Mouse (Mus musculus) intestine, embryonic 16.5 days (tissue): ENCODE measurements around the gene Cdk17. TPM values are rescaled to one million over a fixed set of nuclear protein-coding genes. Genes with fewer than 3 reads are reported as not detected.

Experiments
- ATAC-seq: fragments of 200-750 bp; cut with Nextera tagmentation; 2 replicates; pipeline ENCODE4 v1.8.0; 2017; ENCODE audit warnings: moderate TSS enrichment, moderate library complexity
- H3K27ac ChIP-seq: fragments of 300-500 bp; sonication (generic); 2 replicates; pipeline ENCODE4 v1.5.1; 2014; ENCODE audit warnings: mild to moderate bottlenecking, low read length
- H3K27me3 ChIP-seq: fragments of 300-500 bp; sonication (generic); replicated peaks from 2 replicates; pipeline ENCODE4 v1.6.1; 2014; ENCODE audit warnings: low read length, control low read depth, mixed read lengths; ENCODE audit not compliant: control insufficient read depth, insufficient read depth
- H3K36me3 ChIP-seq: fragments of 300-500 bp; sonication (generic); 2 replicates; pipeline ENCODE4 v1.6.1; 2014; ENCODE audit warnings: low read length, control low read depth; ENCODE audit not compliant: control insufficient read depth, insufficient read depth
- H3K4me1 ChIP-seq: fragments of 300-500 bp; sonication (generic); 2 replicates; pipeline ENCODE4 v1.6.1; 2014; ENCODE audit warnings: low read length, control low read depth, mixed read lengths; ENCODE audit not compliant: control insufficient read depth, insufficient read depth
- H3K4me2 ChIP-seq: fragments of 300-500 bp; sonication (generic); 2 replicates; pipeline ENCODE4 v1.6.1; 2014; ENCODE audit warnings: low read depth, low read length, control low read depth
- H3K4me3 ChIP-seq: fragments of 300-500 bp; sonication (generic); 2 replicates; pipeline ENCODE4 v1.5.1; 2014; ENCODE audit warnings: mild to moderate bottlenecking, low read length
- H3K9ac ChIP-seq: fragments of 300-500 bp; sonication (generic); 2 replicates; pipeline ENCODE4 v1.6.1; 2014; ENCODE audit warnings: low read depth, low read length
- H3K9me3 ChIP-seq: fragments of 300-500 bp; sonication (generic); 2 replicates; pipeline ENCODE4 v1.6.1; 2016; ENCODE audit warnings: low read length, control low read depth; ENCODE audit not compliant: control insufficient read depth
- WGBS: fragments of 180-500 bp; shearing (Covaris S2); extraction: QIAGEN DNeasy Blood & Tissue Kit; methylation state at CpG from one replicate; pipeline ENCODE4 v1.1.7; 2014; 5-methylcytosine and 5-hydroxymethylcytosine counted together
- polyA plus RNA-seq: library from polyadenylated mRNA; unstranded; fragments of >200 nt; fragmentation: Nextera tagmentation; extraction: Ambion mirVana; gene quantifications from 2 replicates; pipeline ENCODE4 v1.2.1, GENCODE M21; 2015

The Cdk17 gene
- polyA plus RNA-seq, 1 experiment from 2014 or later = 8.3 TPM

- 0 out of 2 replicates have a peak overlapping the region, but pooled peaks have one; percentile 6 for H3K27ac ChIP-seq
- peaks cover 21% of the 10 kb centered on the region for H3K4me1 ChIP-seq
- H3K36me3 ChIP-seq = no peaks in the 10 kb centered on the region
- ATAC-seq = peak; percentile 51
- peak overlapping the region; percentile 35 for H3K4me2 ChIP-seq
- H3K9me3 ChIP-seq = no peaks in the 10 kb centered on the region
- H3K4me3 ChIP-seq = no peak overlapping the region
- no peak overlapping the region for H3K9ac ChIP-seq
- no peaks in the 10 kb centered on the region for H3K27me3 ChIP-seq
- WGBS = 35% methylated on average over 16 of the region's 16 CpGs
Measured at GRCm38 (mm10) chr10:93261132-93261980, 100.7 kb downstream of the Cdk17 start.

GRCm38 (mm10) chr10:93261981-93262499 is 101.4 kb downstream of the Cdk17 start:
- no peak overlapping the region for H3K4me3 ChIP-seq
- 20% methylated on average over 15 of the region's 15 CpGs for WGBS
- no peaks in the 10 kb centered on the region for H3K27me3 ChIP-seq
- peak overlapping the region; percentile 35 for H3K4me2 ChIP-seq
- 0 out of 2 replicates have a peak overlapping the region, but pooled peaks have one; percentile 6 for H3K27ac ChIP-seq
- H3K9ac ChIP-seq = no peak overlapping the region
- peaks cover 21% of the 10 kb centered on the region for H3K4me1 ChIP-seq
- no peaks in the 10 kb centered on the region for H3K9me3 ChIP-seq
- H3K36me3 ChIP-seq = no peaks in the 10 kb centered on the region
- ATAC-seq = peak; percentile 77

DNA sequence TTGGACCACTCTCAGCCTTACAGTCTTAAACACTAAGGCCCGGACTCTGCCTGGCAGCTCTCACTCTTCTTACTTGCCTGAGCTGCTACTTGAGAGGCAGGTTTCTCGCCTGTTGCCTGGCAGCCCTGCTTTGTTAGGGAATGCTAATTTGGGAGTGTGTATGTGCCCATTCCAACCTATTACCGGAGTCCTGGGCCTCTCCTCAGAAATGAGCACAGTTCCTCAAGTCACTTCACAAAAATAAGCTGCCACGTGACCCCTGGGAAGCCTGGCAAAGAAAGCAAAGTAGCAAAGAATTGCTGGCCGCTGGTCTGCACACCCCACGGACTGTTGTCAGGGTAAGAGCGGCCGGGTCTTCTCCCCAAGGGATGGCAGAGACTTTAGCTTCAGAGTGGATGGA is 102.8 kb downstream of the Cdk17 start:
- H3K36me3 ChIP-seq = no peaks in the 10 kb centered on the region
- ATAC-seq = no peak
- H3K4me3 ChIP-seq = no peak overlapping the region
- WGBS = 72% methylated on average over 8 of the region's 8 CpGs
- no peak overlapping the region for H3K27ac ChIP-seq
- no peak overlapping the region for H3K9ac ChIP-seq
- no peaks in the 10 kb centered on the region for H3K9me3 ChIP-seq
- H3K4me2 ChIP-seq = no peak overlapping the region
- H3K27me3 ChIP-seq = no peaks in the 10 kb centered on the region
- peaks cover 21% of the 10 kb centered on the region for H3K4me1 ChIP-seq

- Histone ChIP-seq H3K4me2 (no peak overlapping the region), H3K27me3 (no peaks in the 10 kb centered on the region), H3K36me3 (no peaks in the 10 kb centered on the region), H3K9me3 (no peaks in the 10 kb centered on the region), H3K27ac (no peak overlapping the region), H3K9ac (no peak overlapping the region), H3K4me1 (peaks cover 21% of the 10 kb centered on the region), H3K4me3 (no peak overlapping the region)
- ATAC-seq = no peak
- WGBS = 85% methylated on average over 5 of the region's 5 CpGs
Measured at GRCm38 (mm10) chr10:93264001-93264400, 103.3 kb downstream of the Cdk17 start.

DNA sequence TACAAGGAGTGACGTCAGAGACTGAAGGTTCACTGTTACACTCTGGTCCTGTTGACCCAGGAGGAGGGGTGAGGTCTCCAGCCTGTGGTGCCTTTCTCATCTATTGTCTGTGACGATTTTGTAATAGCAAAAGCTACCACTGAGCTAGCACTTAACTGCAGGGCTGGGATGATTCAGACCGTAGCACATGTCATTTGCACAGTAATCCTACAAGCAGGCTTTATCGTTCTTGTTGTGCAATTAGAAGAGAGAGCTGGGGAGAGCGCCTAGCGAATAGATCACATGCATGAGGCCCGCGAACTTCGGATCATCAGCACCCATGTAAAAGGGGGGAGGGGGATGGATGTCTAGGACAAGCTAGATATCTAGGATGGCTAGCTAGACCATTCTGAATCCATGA is 105.2 kb downstream of the Cdk17 start:
- H3K4me1 ChIP-seq = peaks cover 27% of the 10 kb centered on the region
- no peaks in the 10 kb centered on the region for H3K27me3 ChIP-seq
- no peak overlapping the region for H3K4me3 ChIP-seq
- H3K9me3 ChIP-seq = no peaks in the 10 kb centered on the region
- 89% methylated on average over 9 of the region's 9 CpGs for WGBS
- H3K36me3 ChIP-seq = no peaks in the 10 kb centered on the region
- H3K4me2 ChIP-seq = no peak overlapping the region
- no peak overlapping the region for H3K27ac ChIP-seq
- no peak overlapping the region for H3K9ac ChIP-seq
- no peak for ATAC-seq

DNA sequence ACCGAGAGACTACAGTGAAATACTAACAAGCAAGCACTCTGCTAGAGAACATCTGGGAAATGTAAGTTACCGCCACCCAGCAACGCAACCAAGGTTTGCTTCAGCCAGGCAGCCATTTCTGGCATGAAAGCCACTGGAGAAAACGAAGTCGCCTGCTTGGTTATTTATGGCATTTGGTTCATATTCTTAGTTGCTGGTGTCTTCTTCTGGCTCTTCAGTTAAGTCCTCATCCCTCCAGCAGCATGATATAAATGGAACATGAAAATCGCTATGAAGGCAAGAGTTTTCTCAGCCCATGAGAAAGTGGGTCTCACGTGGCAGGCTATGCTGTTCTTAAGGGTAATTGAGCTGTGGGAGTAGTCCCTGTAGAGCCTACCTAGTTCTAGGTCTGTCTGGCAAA is 105.8 kb downstream of the Cdk17 start:
- 81% methylated on average over 7 of the region's 7 CpGs for WGBS

GRCm38 (mm10) chr10:93267509-93267908 is 106.8 kb downstream of the Cdk17 start:
- no peak overlapping the region for H3K4me3 ChIP-seq
- H3K4me1 ChIP-seq = peaks cover 16% of the 10 kb centered on the region
- H3K27ac ChIP-seq = no peak overlapping the region
- no peaks in the 10 kb centered on the region for H3K9me3 ChIP-seq
- WGBS = 88% methylated on average over 5 of the region's 5 CpGs
- no peak for ATAC-seq
- no peak overlapping the region for H3K4me2 ChIP-seq
- no peaks in the 10 kb centered on the region for H3K36me3 ChIP-seq
- no peaks in the 10 kb centered on the region for H3K27me3 ChIP-seq
- H3K9ac ChIP-seq = no peak overlapping the region

More for the DNA sequence above, 105.8 kb downstream of the Cdk17 start:
- Histone ChIP-seq H3K4me1 (peaks cover 20% of the 10 kb centered on the region), H3K27ac (no peak overlapping the region), H3K4me2 (no peak overlapping the region), H3K9me3 (no peaks in the 10 kb centered on the region), H3K27me3 (no peaks in the 10 kb centered on the region), H3K36me3 (no peaks in the 10 kb centered on the region), H3K9ac (no peak overlapping the region), H3K4me3 (no peak overlapping the region)
- no peak for ATAC-seq

DNA sequence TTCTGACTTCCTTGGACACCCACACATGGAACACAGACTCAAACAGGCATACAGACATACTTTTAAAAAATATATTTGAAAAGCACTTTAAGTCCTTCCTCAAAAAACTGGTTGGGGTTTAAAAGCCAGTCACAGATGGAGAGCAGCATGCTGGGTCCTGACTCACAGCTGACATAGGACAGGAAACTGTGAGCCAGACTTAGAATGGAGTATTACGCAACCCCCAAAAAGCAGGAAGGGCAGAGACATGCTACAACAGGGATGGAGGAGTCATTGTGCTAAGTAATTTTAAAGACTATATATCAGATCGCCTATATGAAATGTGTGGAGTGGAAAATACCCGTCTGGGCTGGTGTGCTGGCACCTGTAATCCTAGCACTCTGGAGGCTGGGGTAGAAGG is 107.7 kb downstream of the Cdk17 start:
- ATAC-seq = no peak
- Histone ChIP-seq H3K9me3 (no peaks in the 10 kb centered on the region), H3K4me1 (peaks cover 11% of the 10 kb centered on the region), H3K36me3 (no peaks in the 10 kb centered on the region), H3K4me3 (no peak overlapping the region), H3K27me3 (no peaks in the 10 kb centered on the region), H3K4me2 (no peak overlapping the region), H3K9ac (no peak overlapping the region), H3K27ac (no peak overlapping the region)
- 95% methylated on average over 3 of the region's 3 CpGs for WGBS

GRCm38 (mm10) chr10:93269744-93270143 is 109.1 kb downstream of the Cdk17 start:
- Histone ChIP-seq H3K36me3 (no peaks in the 10 kb centered on the region), H3K27ac (peak overlapping the region; percentile 38), H3K4me1 (peaks cover 11% of the 10 kb centered on the region), H3K4me2 (no peak overlapping the region), H3K27me3 (no peaks in the 10 kb centered on the region), H3K4me3 (no peak overlapping the region), H3K9ac (peak overlapping the region; percentile 12; the same call in 1 of the 2 replicates), H3K9me3 (no peaks in the 10 kb centered on the region)
- 44% methylated on average over 4 of the region's 4 CpGs for WGBS
- no peak for ATAC-seq
